Mouse (Mus musculus) limb, embryonic 15.5 days (tissue): ENCODE measurements around the gene Acvr2b. TPM values are rescaled to one million over a fixed set of nuclear protein-coding genes. Genes with fewer than 3 reads are reported as not detected.
A peak's percentile ranks its signal among the peaks of the same experiment; 100 is the strongest.

Experiments used
- ATAC-seq: fragments of 200-750 bp; cut with Nextera tagmentation; 2 replicates; pipeline ENCODE4 v1.8.0; 2017; ENCODE audit warnings: low read depth, moderate TSS enrichment; ENCODE audit not compliant: insufficient number of reproducible peaks, low FRiP score, low TSS enrichment
- H3K27ac ChIP-seq: fragments of 300-500 bp; sonication (generic); 2 replicates; pipeline ENCODE4 v1.5.1; 2015; ENCODE audit warnings: moderate library complexity, mild to moderate bottlenecking, inconsistent platforms
- H3K27me3 ChIP-seq: fragments of 300-500 bp; sonication (generic); 2 replicates; pipeline ENCODE4 v1.6.1; 2015; ENCODE audit warnings: inconsistent platforms
- H3K36me3 ChIP-seq: fragments of 300-500 bp; sonication (generic); 2 replicates; pipeline ENCODE4 v1.6.1; 2015; ENCODE audit warnings: inconsistent platforms
- H3K4me1 ChIP-seq: fragments of 300-500 bp; sonication (generic); 2 replicates; pipeline ENCODE4 v1.6.1; 2015; ENCODE audit warnings: inconsistent platforms
- H3K4me2 ChIP-seq: fragments of 300-500 bp; sonication (generic); 2 replicates; pipeline ENCODE4 v1.6.1; 2015; ENCODE audit warnings: mild to moderate bottlenecking, inconsistent platforms
- H3K4me3 ChIP-seq: fragments of 300-500 bp; sonication (generic); 2 replicates; pipeline ENCODE4 v1.5.1; 2015; ENCODE audit warnings: mild to moderate bottlenecking, inconsistent platforms
- H3K9ac ChIP-seq: fragments of 300-500 bp; sonication (generic); 2 replicates; pipeline ENCODE4 v1.6.1; 2015; ENCODE audit warnings: inconsistent platforms
- H3K9me3 ChIP-seq: fragments of 300-500 bp; sonication (generic); 2 replicates; pipeline ENCODE4 v1.6.1; 2016; ENCODE audit warnings: inconsistent platforms
- WGBS: fragments of 180-500 bp; shearing (Covaris S2); methylation state at CpG from one replicate; pipeline ENCODE4 v1.1.7; 2015; 5-methylcytosine and 5-hydroxymethylcytosine counted together
- polyA plus RNA-seq: library from polyadenylated mRNA; unstranded; fragments of >200 nt; fragmentation: Nextera tagmentation; extraction: Ambion mirVana; gene quantifications from 2 replicates; pipeline ENCODE4 v1.2.1, GENCODE M21; 2015

Gene Acvr2b
- polyA plus RNA-seq, 1 experiment from 2014 or later, result 14.9 TPM

DNA sequence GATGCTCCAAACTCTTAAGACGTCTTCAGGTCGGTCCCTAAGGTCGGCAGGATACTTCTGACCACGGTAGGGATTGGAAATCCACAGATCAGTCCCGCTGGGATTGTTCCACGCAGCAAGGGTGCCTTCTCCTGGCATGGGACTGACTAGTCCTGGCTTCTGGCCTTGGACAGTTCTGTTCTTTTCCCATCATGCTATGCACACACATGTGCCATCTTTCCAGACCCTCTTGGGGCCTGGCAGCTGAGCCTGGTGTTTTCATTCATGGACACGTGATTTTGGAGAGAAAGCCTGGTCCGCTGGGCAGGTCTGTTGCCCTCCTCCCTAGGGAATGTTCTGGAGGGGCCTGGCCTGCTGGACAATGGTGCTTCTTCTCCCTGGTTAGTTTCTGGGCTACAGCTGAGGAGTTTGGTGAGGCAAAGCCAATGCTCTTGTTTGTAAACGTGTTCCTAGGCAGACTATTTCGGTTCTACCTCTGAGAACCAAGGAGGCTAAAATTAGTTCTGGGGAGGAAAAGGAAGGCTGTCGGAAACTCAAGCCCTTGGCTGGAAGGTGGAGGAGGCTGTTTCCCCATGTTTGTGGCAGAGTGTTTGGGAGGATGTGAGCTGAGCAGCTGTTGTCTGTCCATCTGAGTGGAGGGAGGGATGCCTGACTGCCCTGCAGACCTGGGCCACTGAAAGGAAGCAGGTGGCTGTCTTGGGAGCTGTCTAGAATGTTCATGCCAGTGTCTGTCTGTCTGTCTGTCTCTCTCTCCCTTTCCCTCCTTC, 7.2 kb downstream of the Acvr2b start:
- Histone ChIP-seq H3K9ac (no peak overlapping the region), H3K4me3 (no peak overlapping the region), H3K36me3 (peaks cover 14% of the 10 kb centered on the region), H3K4me2 (no peak overlapping the region), H3K27me3 (no peaks in the 10 kb centered on the region), H3K4me1 (peaks cover 34% of the 10 kb centered on the region), H3K27ac (peak overlapping the region; percentile 54), H3K9me3 (peaks cover 10% of the 10 kb centered on the region; the same call in 1 of the 2 replicates)
- WGBS, result 79% methylated on average over 11 of the region's 11 CpGs
- ATAC-seq, result peak; percentile 41; the same call in 1 of the 2 replicates

DNA sequence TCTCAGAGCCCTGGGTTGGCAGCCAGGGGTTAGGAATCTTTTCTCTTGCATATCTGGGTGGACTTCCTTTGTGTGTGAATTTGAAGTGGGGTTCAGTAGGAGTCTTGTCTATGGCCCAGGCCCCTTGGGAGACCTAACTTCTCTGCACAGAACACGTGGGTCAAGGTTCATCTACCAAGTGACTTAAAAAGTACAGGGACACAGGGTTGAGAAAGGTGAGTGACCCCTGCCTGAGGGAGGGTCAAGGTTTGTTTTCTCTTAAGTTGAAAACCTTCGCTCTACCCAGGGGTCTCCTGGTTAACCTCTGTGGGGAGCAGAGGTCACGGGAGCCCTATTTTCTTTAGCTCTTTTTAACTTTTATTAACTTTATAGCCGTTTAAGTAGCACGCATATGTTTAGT, 7.9 kb downstream of the Acvr2b start:
- peaks cover 10% of the 10 kb centered on the region; the same call in 1 of the 2 replicates for H3K9me3 ChIP-seq
- H3K4me2 ChIP-seq, result no peak overlapping the region
- H3K27me3 ChIP-seq, result no peaks in the 10 kb centered on the region
- H3K36me3 ChIP-seq, result peaks cover 14% of the 10 kb centered on the region
- 78% methylated on average over 5 of the region's 5 CpGs for WGBS
- no peak for ATAC-seq
- H3K4me3 ChIP-seq, result no peak overlapping the region
- no peak overlapping the region for H3K27ac ChIP-seq
- H3K4me1 ChIP-seq, result peaks cover 27% of the 10 kb centered on the region
- no peak overlapping the region for H3K9ac ChIP-seq

DNA sequence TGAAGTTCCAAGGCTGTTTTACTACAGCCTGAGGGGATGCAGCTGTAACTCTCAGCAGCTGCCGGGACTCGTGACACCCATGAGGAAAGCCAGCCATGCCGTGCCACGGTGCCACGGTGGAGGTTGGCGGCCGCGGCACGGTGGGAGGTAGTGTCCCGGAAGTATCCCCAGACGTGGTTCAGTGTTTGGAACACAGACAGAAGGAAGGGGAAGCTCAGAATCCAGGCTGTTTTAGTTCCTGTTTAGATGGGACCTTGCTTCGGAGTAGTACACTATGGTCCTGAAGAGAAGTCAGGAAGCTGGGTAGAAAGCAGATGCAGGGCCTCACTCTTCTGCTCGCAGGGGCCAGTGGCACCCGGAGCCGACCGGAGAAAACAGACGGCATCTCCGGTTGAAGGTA, 16.1 kb downstream of the Acvr2b start:
- 46% methylated on average over 18 of the region's 18 CpGs for WGBS
- Histone ChIP-seq H3K27me3 (no peaks in the 10 kb centered on the region), H3K9me3 (0 out of 2 replicates have a peak, but pooled peaks cover 3% of the 10 kb centered on the region), H3K4me3 (no peak overlapping the region), H3K27ac (peak overlapping the region; percentile 19; the same call in 1 of the 2 replicates), H3K4me1 (peaks cover 34% of the 10 kb centered on the region), H3K4me2 (peak overlapping the region; percentile 8; the same call in 1 of the 2 replicates), H3K9ac (no peak overlapping the region), H3K36me3 (0 out of 2 replicates have a peak, but pooled peaks cover 3% of the 10 kb centered on the region)
- ATAC-seq, result no peak

DNA sequence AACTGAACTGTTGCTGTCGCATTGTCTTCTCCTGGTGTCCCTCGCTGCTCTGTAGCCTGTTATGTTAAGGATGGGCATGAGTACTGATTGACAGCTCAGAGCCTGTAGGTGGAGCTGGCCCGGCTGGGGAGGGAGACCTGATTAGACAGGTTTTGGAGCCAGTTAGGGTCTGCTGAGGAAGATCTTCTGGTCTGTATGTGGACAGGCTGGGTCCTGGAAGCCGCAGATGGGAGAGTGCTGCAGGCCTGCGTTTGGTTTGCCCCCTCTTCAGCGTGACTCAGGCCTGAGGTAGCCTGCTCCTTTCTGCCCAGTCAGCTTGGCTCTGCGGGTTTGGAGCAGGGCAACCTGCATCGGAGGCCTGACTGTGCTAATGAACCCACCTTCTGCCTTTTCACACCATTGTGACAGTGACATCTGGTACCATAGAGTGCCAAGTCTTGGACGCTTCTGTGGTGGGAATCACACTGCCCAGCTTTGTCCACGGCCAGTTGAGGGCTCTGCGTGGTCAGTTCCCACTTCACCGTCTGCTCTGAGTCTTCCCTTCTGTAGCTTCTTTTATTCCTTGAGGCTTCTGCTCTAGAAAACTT, 18.0 kb downstream of the Acvr2b start:
- Histone ChIP-seq H3K9ac (no peak overlapping the region), H3K4me2 (no peak overlapping the region), H3K4me1 (peaks cover 50% of the 10 kb centered on the region), H3K9me3 (no peaks in the 10 kb centered on the region), H3K27me3 (no peaks in the 10 kb centered on the region), H3K27ac (no peak overlapping the region), H3K36me3 (no peaks in the 10 kb centered on the region), H3K4me3 (no peak overlapping the region)
- ATAC-seq, result no peak
- WGBS, result 82% methylated on average over 12 of the region's 12 CpGs

DNA sequence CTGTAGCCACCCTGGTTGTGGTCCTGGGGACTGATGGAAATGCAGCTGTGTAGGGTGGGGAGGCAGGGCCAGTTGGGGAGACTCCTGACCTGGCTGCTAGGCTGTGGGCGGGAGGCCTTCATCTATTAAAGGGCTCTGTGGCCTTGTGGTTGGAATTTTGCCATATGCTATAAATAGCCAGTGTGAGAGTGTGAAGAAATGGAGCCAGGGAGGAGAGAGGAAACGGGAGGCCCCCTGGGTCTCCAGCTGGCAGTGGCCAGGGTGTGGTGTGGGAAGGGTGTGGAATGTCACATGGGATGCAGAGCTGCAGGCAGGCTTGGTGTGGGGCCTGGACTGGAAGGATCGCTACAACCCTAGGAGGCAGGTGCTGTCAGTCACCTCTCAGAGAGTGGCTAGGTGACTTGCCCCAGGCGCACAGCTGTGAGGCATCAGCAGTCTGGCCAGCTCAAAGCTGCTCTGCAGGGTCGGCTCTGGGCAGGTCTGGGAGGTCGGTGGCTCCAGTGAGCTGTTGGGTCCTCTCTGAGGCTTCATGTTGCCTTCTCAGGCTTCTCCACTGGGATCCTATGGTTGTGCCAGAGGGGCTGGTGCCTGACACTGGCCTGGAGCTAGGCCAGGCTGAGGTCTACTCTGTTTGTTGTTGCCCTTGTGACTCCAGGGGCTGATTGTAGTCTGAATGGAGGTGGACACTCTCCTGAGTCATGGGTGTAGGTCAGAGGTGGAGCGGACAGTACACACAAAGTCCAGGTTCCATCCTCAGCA, 23.5 kb downstream of the Acvr2b start:
- Histone ChIP-seq H3K27me3 (no peaks in the 10 kb centered on the region), H3K4me2 (0 out of 2 replicates have a peak overlapping the region, but pooled peaks have one; percentile 5), H3K9ac (no peak overlapping the region), H3K36me3 (peaks cover 12% of the 10 kb centered on the region), H3K4me3 (no peak overlapping the region), H3K27ac (peak overlapping the region; percentile 69), H3K4me1 (peaks cover 56% of the 10 kb centered on the region), H3K9me3 (no peaks in the 10 kb centered on the region)
- ATAC-seq, result peak; percentile 83
- WGBS, result 21% methylated on average over 7 of the region's 7 CpGs

DNA sequence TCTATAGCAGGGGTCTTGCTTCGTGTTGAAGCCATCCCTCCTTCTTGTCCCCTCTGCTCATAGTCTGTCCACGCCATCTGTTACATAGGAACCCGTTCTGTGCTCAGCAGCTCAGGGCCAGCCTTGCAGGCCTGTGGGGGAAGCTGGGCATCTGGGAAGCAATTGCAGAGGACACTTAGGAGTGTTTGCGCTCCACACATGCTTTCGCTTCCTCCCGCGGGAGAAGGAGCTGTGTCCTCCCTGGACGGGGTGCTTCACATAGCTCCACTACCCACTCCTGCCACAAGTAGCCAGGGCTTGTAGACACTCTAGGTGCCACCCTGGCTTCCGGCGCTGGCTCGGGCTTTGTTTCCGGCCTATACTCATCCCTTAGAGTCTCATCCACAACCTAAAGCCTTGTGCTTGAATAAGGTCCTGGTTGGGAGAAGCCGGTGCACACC, 24.1 kb downstream of the Acvr2b start:
- H3K4me2 ChIP-seq, result no peak overlapping the region
- H3K9me3 ChIP-seq, result no peaks in the 10 kb centered on the region
- H3K36me3 ChIP-seq, result peaks cover 13% of the 10 kb centered on the region
- H3K9ac ChIP-seq, result no peak overlapping the region
- no peak for ATAC-seq
- no peak overlapping the region for H3K4me3 ChIP-seq
- H3K4me1 ChIP-seq, result peaks cover 51% of the 10 kb centered on the region
- peak overlapping the region; percentile 69; the same call in 1 of the 2 replicates for H3K27ac ChIP-seq
- no peaks in the 10 kb centered on the region for H3K27me3 ChIP-seq
- 81% methylated on average over 13 of the region's 13 CpGs for WGBS

DNA sequence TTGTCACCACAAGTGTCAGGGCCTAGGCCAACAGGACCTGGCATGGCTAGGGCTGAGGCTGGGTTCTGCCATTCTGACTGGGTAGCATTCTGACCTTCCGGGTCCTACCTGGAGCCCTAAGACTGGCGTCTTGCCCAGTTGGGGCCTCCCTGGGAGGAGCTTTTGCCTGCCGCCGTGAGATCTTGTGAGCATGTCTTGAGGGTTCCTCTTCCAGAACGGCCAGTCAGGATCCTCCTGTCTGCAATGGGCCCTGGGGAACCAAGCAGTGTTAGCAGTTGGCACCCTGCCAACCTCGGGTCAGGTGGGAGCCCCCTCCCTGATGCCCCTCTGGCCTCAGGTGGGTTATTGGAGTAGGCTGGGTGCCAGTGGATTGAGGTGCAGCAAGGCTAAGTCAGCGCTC, 24.6 kb downstream of the Acvr2b start:
- peaks cover 16% of the 10 kb centered on the region for H3K36me3 ChIP-seq
- WGBS, result 54% methylated on average over 7 of the region's 7 CpGs
- no peak overlapping the region for H3K9ac ChIP-seq
- no peaks in the 10 kb centered on the region for H3K9me3 ChIP-seq
- ATAC-seq, result no peak
- no peak overlapping the region for H3K4me3 ChIP-seq
- peaks cover 51% of the 10 kb centered on the region for H3K4me1 ChIP-seq
- no peaks in the 10 kb centered on the region for H3K27me3 ChIP-seq
- H3K4me2 ChIP-seq, result no peak overlapping the region
- H3K27ac ChIP-seq, result no peak overlapping the region

DNA sequence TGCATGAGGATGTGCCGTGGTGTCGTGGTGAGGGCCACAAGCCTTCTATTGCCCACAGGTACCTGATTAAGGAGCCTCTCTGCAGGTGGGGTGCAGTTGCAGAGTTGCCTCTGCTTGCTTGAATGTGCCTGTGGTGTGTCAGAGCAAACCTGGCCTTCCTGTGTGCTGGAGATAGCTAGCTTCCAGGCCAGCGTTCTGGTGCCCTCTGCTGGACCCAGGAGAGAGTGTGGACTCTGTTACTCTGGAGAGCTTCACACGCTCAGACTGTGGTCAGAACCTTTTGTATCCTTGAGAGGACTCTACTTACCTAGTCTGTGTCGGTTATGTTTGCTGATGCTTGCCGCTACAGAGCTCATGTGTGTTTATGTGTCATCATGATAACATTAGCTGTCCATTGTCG, 28.4 kb downstream of the Acvr2b start:
- ATAC-seq, result no peak
- Histone ChIP-seq H3K4me2 (no peak overlapping the region), H3K4me1 (peaks cover 29% of the 10 kb centered on the region), H3K9ac (no peak overlapping the region), H3K4me3 (no peak overlapping the region), H3K36me3 (peaks cover 46% of the 10 kb centered on the region), H3K27me3 (no peaks in the 10 kb centered on the region), H3K27ac (no peak overlapping the region), H3K9me3 (no peaks in the 10 kb centered on the region)
- 50% methylated on average over 7 of the region's 7 CpGs for WGBS

DNA sequence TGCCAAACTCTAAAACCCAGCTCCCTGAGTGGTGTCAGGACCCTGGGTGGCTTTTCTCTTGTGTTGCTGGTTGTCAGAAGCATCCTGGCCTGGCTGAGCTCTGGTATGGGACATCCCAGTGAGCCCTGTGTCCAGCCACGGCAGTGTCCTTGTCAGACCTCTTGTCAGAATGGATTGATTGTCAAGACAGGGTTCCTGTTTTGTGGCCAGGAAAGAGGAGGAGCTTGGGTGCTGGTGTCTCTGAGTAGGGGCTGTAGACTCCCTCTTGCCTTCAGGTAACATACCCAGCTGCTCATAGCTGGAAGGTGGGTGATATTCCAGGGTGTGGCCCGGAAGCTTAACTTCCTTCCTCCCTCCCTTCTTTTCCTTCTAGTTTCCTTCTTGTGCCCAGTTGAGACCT, 33.9 kb downstream of the Acvr2b start:
- Histone ChIP-seq H3K27ac (no peak overlapping the region), H3K4me2 (no peak overlapping the region), H3K4me3 (no peak overlapping the region), H3K36me3 (peaks cover 46% of the 10 kb centered on the region), H3K4me1 (no peaks in the 10 kb centered on the region), H3K27me3 (no peaks in the 10 kb centered on the region), H3K9me3 (no peaks in the 10 kb centered on the region), H3K9ac (no peak overlapping the region)
- 83% methylated on average over 2 of the region's 2 CpGs for WGBS
- ATAC-seq, result no peak

DNA sequence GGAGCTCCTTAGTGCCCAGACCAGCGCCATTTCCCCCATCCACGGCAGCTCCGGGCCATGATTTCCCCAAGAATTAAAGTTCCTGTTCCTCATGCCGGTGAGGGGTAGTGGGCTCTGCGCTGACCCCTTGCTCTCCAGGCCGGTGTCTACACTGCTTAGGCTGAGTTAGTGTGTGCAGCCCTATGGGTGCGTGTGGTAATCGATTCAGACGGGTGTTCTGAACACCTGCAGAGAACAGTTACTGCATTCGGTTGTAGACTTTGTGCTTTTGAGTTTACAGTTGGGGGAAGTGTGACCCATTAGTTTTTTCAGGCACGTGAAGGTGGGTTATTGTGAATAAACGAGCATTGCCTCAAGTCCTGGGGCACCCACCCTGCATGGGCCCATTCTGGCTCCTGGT, 36.1 kb downstream of the Acvr2b start:
- Histone ChIP-seq H3K27me3 (no peaks in the 10 kb centered on the region), H3K4me3 (no peak overlapping the region), H3K9ac (no peak overlapping the region), H3K4me2 (no peak overlapping the region), H3K4me1 (no peaks in the 10 kb centered on the region), H3K9me3 (no peaks in the 10 kb centered on the region), H3K36me3 (peaks cover 27% of the 10 kb centered on the region), H3K27ac (no peak overlapping the region)
- 89% methylated on average over 12 of the region's 12 CpGs for WGBS
- ATAC-seq, result no peak

DNA sequence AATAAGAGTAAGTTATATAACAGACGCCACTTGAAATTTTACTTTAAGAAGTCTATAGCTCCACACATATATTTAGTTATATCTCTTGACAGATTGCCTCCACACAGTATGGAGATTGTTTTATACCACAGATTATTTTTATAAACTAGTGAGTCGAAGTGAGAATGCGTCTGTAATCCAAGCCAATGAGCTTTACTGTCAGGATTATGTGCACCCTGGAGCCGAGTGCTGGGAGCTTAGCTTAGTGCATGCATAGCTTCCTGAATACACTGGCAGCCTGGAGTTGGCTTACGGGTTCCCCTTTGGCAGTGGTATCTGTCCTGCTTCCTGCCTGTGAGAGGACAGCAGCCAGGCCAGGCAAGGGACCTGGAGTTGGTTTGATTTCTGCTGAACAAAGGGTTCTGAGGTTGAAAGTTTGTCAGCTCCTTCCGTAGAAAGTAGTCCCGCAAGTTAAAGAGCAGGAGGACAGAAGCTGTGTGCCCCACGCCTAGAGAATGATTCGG, 36.6 kb downstream of the Acvr2b start:
- 92% methylated on average over 9 of the region's 9 CpGs for WGBS
- Histone ChIP-seq H3K27me3 (no peaks in the 10 kb centered on the region), H3K9ac (no peak overlapping the region), H3K9me3 (no peaks in the 10 kb centered on the region), H3K4me2 (no peak overlapping the region), H3K4me3 (no peak overlapping the region), H3K36me3 (peaks cover 24% of the 10 kb centered on the region), H3K27ac (no peak overlapping the region), H3K4me1 (no peaks in the 10 kb centered on the region)
- no peak for ATAC-seq
